Mouse (Mus musculus): ENCODE results near the gene Usp9x. TPM values are rescaled to one million over a fixed set of nuclear protein-coding genes. Genes with fewer than 3 reads are reported as not detected.

The Usp9x gene
- polyA plus RNA-seq, 1 experiment, result 14.4 TPM

- Histone ChIP-seq H3K36me3 (ENCODE audit: control insufficient read depth, insufficient read depth, low read length) (no peaks in the 10 kb centered on the region), H3K4me1 (replicated peaks; ENCODE audit: control insufficient read depth, insufficient read depth, low read length) (no peaks in the 10 kb centered on the region), H3K27ac (ENCODE audit: control insufficient read depth, insufficient read depth, low read length) (no peak overlapping the region), H3K27me3 (ENCODE audit: control insufficient read depth, insufficient read depth, low read length) (no peaks in the 10 kb centered on the region), H3K4me3 (ENCODE audit: control insufficient read depth, insufficient read depth, low read length) (no peak overlapping the region)
- 97% methylated on average over 4 of the region's 4 CpGs for WGBS
- no peak for DNase-seq
- TF ChIP-seq CTCF (IDR thresholded peaks at IDR 0.05; ENCODE audit: borderline replicate concordance, control insufficient read depth, extremely low read depth, insufficient read depth, low read length, poor library complexity), result no peak
- TF ChIP-seq POLR2A (IDR thresholded peaks at IDR 0.05; ENCODE audit: control insufficient read depth, extremely low read depth, insufficient read depth, low read length, poor library complexity), result no peak
These were observed 34.2 kb upstream of the Usp9x start for GRCm38 (mm10) chrX:13037085-13037484.

- Histone ChIP-seq H3K4me1 (replicated peaks; ENCODE audit: control insufficient read depth, insufficient read depth, low read length) (no peaks in the 10 kb centered on the region), H3K36me3 (ENCODE audit: control insufficient read depth, insufficient read depth, low read length) (no peaks in the 10 kb centered on the region), H3K27me3 (ENCODE audit: control insufficient read depth, insufficient read depth, low read length) (no peaks in the 10 kb centered on the region), H3K4me3 (ENCODE audit: control insufficient read depth, insufficient read depth, low read length) (no peak overlapping the region), H3K27ac (ENCODE audit: control insufficient read depth, insufficient read depth, low read length) (no peak overlapping the region)
- no peak for DNase-seq
- WGBS, result 88% methylated on average over 3 of the region's 3 CpGs
- TF ChIP-seq POLR2A (IDR thresholded peaks at IDR 0.05; ENCODE audit: control insufficient read depth, extremely low read depth, insufficient read depth, low read length, poor library complexity) (no peak), CTCF (IDR thresholded peaks at IDR 0.05; ENCODE audit: borderline replicate concordance, control insufficient read depth, extremely low read depth, insufficient read depth, low read length, poor library complexity) (no peak)
These were observed 32.1 kb upstream of the Usp9x start for GRCm38 (mm10) chrX:13039211-13039610.

GRCm38 (mm10) chrX:13040391-13040790 is 30.9 kb upstream of the Usp9x start:
- Histone ChIP-seq H3K36me3 (ENCODE audit: control insufficient read depth, insufficient read depth, low read length) (no peaks in the 10 kb centered on the region), H3K4me3 (ENCODE audit: control insufficient read depth, insufficient read depth, low read length) (no peak overlapping the region), H3K27ac (ENCODE audit: control insufficient read depth, insufficient read depth, low read length) (no peak overlapping the region), H3K27me3 (ENCODE audit: control insufficient read depth, insufficient read depth, low read length) (no peaks in the 10 kb centered on the region), H3K4me1 (replicated peaks; ENCODE audit: control insufficient read depth, insufficient read depth, low read length) (no peaks in the 10 kb centered on the region)
- DNase-seq, result no peak
- TF ChIP-seq CTCF (IDR thresholded peaks at IDR 0.05; ENCODE audit: borderline replicate concordance, control insufficient read depth, extremely low read depth, insufficient read depth, low read length, poor library complexity) (no peak), POLR2A (IDR thresholded peaks at IDR 0.05; ENCODE audit: control insufficient read depth, extremely low read depth, insufficient read depth, low read length, poor library complexity) (no peak)
- WGBS, result 91% methylated on average over 1 of the region's 1 CpGs

- no peak for TF ChIP-seq CTCF (IDR thresholded peaks at IDR 0.05; ENCODE audit: borderline replicate concordance, control insufficient read depth, extremely low read depth, insufficient read depth, low read length, poor library complexity)
- 0 out of 2 replicates have a peak, but pooled peaks have one; percentile 35 for TF ChIP-seq POLR2A (IDR thresholded peaks at IDR 0.05; ENCODE audit: control insufficient read depth, extremely low read depth, insufficient read depth, low read length, poor library complexity)
- no peaks in the 10 kb centered on the region for H3K36me3 ChIP-seq (ENCODE audit: control insufficient read depth, insufficient read depth, low read length)
- H3K4me3 ChIP-seq (ENCODE audit: control insufficient read depth, insufficient read depth, low read length), result peak overlapping the region; percentile 62
- H3K27ac ChIP-seq (ENCODE audit: control insufficient read depth, insufficient read depth, low read length), result peak overlapping the region; percentile 89
- no peaks in the 10 kb centered on the region for H3K4me1 ChIP-seq (replicated peaks; ENCODE audit: control insufficient read depth, insufficient read depth, low read length)
- WGBS, result 1% methylated on average over 33 of the region's 35 CpGs
- no peaks in the 10 kb centered on the region for H3K27me3 ChIP-seq (ENCODE audit: control insufficient read depth, insufficient read depth, low read length)
- peak; percentile 93 for DNase-seq
These were observed 29.6 kb upstream of the Usp9x start for GRCm38 (mm10) chrX:13041630-13042129.

GRCm38 (mm10) chrX:13043780-13044179 is 27.5 kb upstream of the Usp9x start:
- Histone ChIP-seq H3K36me3 (ENCODE audit: control insufficient read depth, insufficient read depth, low read length) (no peaks in the 10 kb centered on the region), H3K4me3 (ENCODE audit: control insufficient read depth, insufficient read depth, low read length) (no peak overlapping the region), H3K27ac (ENCODE audit: control insufficient read depth, insufficient read depth, low read length) (no peak overlapping the region), H3K27me3 (ENCODE audit: control insufficient read depth, insufficient read depth, low read length) (no peaks in the 10 kb centered on the region), H3K4me1 (replicated peaks; ENCODE audit: control insufficient read depth, insufficient read depth, low read length) (no peaks in the 10 kb centered on the region)
- no peak for TF ChIP-seq CTCF (IDR thresholded peaks at IDR 0.05; ENCODE audit: borderline replicate concordance, control insufficient read depth, extremely low read depth, insufficient read depth, low read length, poor library complexity)
- no peak for TF ChIP-seq POLR2A (IDR thresholded peaks at IDR 0.05; ENCODE audit: control insufficient read depth, extremely low read depth, insufficient read depth, low read length, poor library complexity)
- DNase-seq, result no peak
- WGBS, result 93% methylated on average over 2 of the region's 2 CpGs

GRCm38 (mm10) chrX:13044666-13045065 is 26.6 kb upstream of the Usp9x start:
- Histone ChIP-seq H3K4me3 (ENCODE audit: control insufficient read depth, insufficient read depth, low read length) (no peak overlapping the region), H3K4me1 (replicated peaks; ENCODE audit: control insufficient read depth, insufficient read depth, low read length) (no peaks in the 10 kb centered on the region), H3K36me3 (ENCODE audit: control insufficient read depth, insufficient read depth, low read length) (no peaks in the 10 kb centered on the region), H3K27me3 (ENCODE audit: control insufficient read depth, insufficient read depth, low read length) (no peaks in the 10 kb centered on the region), H3K27ac (ENCODE audit: control insufficient read depth, insufficient read depth, low read length) (no peak overlapping the region)
- 97% methylated on average over 5 of the region's 5 CpGs for WGBS
- TF ChIP-seq CTCF (IDR thresholded peaks at IDR 0.05; ENCODE audit: borderline replicate concordance, control insufficient read depth, extremely low read depth, insufficient read depth, low read length, poor library complexity), result no peak
- no peak for DNase-seq

- no peak for TF ChIP-seq CTCF (IDR thresholded peaks at IDR 0.05; ENCODE audit: borderline replicate concordance, control insufficient read depth, extremely low read depth, insufficient read depth, low read length, poor library complexity)
- no peak for TF ChIP-seq POLR2A (IDR thresholded peaks at IDR 0.05; ENCODE audit: control insufficient read depth, extremely low read depth, insufficient read depth, low read length, poor library complexity)
- H3K36me3 ChIP-seq (ENCODE audit: control insufficient read depth, insufficient read depth, low read length), result no peaks in the 10 kb centered on the region
- DNase-seq, result no peak
- no peaks in the 10 kb centered on the region for H3K4me1 ChIP-seq (replicated peaks; ENCODE audit: control insufficient read depth, insufficient read depth, low read length)
- no peak overlapping the region for H3K27ac ChIP-seq (ENCODE audit: control insufficient read depth, insufficient read depth, low read length)
- no peaks in the 10 kb centered on the region for H3K27me3 ChIP-seq (ENCODE audit: control insufficient read depth, insufficient read depth, low read length)
- H3K4me3 ChIP-seq (ENCODE audit: control insufficient read depth, insufficient read depth, low read length), result no peak overlapping the region
- 93% methylated on average over 6 of the region's 6 CpGs for WGBS
These were observed 24.3 kb upstream of the Usp9x start for GRCm38 (mm10) chrX:13046893-13047435.

Measured in thymus, adult 2 months (tissue).